Mouse (Mus musculus) CH12.LX (cell line): Measurements from ENCODE around the gene Mrps18c. TPM values are rescaled to one million over a fixed set of nuclear protein-coding genes. Genes with fewer than 3 reads are reported as not detected.

Experiments
- DNase-seq: peaks from one replicate; pipeline ENCODE4 v3.0.0-alpha.2; 2013; ENCODE audit errors: extremely low read depth
- H3K27ac ChIP-seq: 2 replicates; pipeline ENCODE4 v1.5.1; 2012; ENCODE audit warnings: low read depth, mild to moderate bottlenecking, control low read depth, moderate library complexity; ENCODE audit not compliant: insufficient read depth
- H3K27me3 ChIP-seq: replicated peaks from 2 replicates; pipeline ENCODE3; 2012; ENCODE audit warnings: inconsistent platforms
- H3K36me3 ChIP-seq, 2 experiments: replicated peaks in 1 of 2; 2 replicates each; pipeline versions ENCODE3 to v1.6.1; 2012; ENCODE audit warnings: inconsistent platforms in 1 of 2, low read length in 1 of 2, mild to moderate bottlenecking in 1 of 2, mixed read lengths in 1 of 2, moderate library complexity in 1 of 2; ENCODE audit not compliant: control insufficient read depth in 1 of 2, insufficient read depth in 1 of 2
- H3K4me1 ChIP-seq, 2 experiments: 2 replicates each; pipeline ENCODE4 v1.6.1; 2012; ENCODE audit warnings: inconsistent platforms in 1 of 2, moderate library complexity in 1 of 2; ENCODE audit not compliant: insufficient read depth in 2 of 2, control insufficient read depth in 1 of 2
- H3K4me2 ChIP-seq: 2 replicates; pipeline ENCODE4 v1.6.1; 2012; ENCODE audit warnings: low read depth, mild to moderate bottlenecking, control low read depth; ENCODE audit not compliant: poor library complexity, insufficient read depth, severe bottlenecking
- H3K4me3 ChIP-seq, 3 experiments: fragments of 150-350 bp in 1 of 3; sonication (generic) in 1 of 3; replicated peaks in 1 of 3; 2 replicates each; pipeline versions ENCODE3 to v1.5.1; 2011 to 2012; ENCODE audit warnings: low read depth in 2 of 3, low read length in 2 of 3, mild to moderate bottlenecking in 2 of 3, moderate library complexity in 2 of 3, control low read depth in 1 of 3, improper control_type of control experiment in 1 of 3, inconsistent platforms in 1 of 3, mixed read lengths in 1 of 3; ENCODE audit not compliant: poor library complexity in 1 of 3
- H3K79me2 ChIP-seq: replicated peaks from 2 replicates; pipeline ENCODE4 v1.6.1; 2012; ENCODE audit warnings: mild to moderate bottlenecking, moderate library complexity; ENCODE audit not compliant: control insufficient read depth, poor library complexity, insufficient read depth, severe bottlenecking; ENCODE audit errors: extremely low read depth
- H3K9ac ChIP-seq: 2 replicates; pipeline ENCODE4 v1.6.1; 2012; ENCODE audit warnings: low read depth, mild to moderate bottlenecking, control low read depth, moderate library complexity; ENCODE audit not compliant: insufficient read depth
- H3K9me3 ChIP-seq: replicated peaks from 2 replicates; pipeline ENCODE3; 2012; ENCODE audit warnings: low read length, inconsistent platforms, mixed read lengths
- BHLHE40 ChIP-seq: IDR thresholded peaks from 2 replicates; pipeline ENCODE4 v1.6.1; 2011; ENCODE audit warnings: mild to moderate bottlenecking, low read depth, low read length, improper control_type of control experiment
- CHD2 ChIP-seq: IDR thresholded peaks from 2 replicates; pipeline ENCODE4 v1.6.1; 2011; ENCODE audit warnings: low read length, improper control_type of control experiment
- CTCF ChIP-seq, 2 experiments: IDR thresholded peaks in 1 of 2; conservative IDR thresholded peaks in 1 of 2; 2 replicates each; pipeline ENCODE4 v1.5.1; 2011 to 2012; ENCODE audit warnings: low read depth in 2 of 2, low read length in 2 of 2, improper control_type of control experiment in 1 of 2, inconsistent platforms in 1 of 2, mild to moderate bottlenecking in 1 of 2, moderate library complexity in 1 of 2
- E2F4 ChIP-seq: IDR thresholded peaks from 2 replicates; pipeline ENCODE4 v1.6.1; 2011; ENCODE audit warnings: low read depth, low read length, improper control_type of control experiment; ENCODE audit not compliant: insufficient replicate concordance
- ELF1 ChIP-seq: IDR thresholded peaks from 2 replicates; pipeline ENCODE4 v1.6.1; 2014; ENCODE audit warnings: low read depth, mild to moderate bottlenecking, inconsistent platforms, low read length, improper control_type of control experiment
- EP300 ChIP-seq: IDR thresholded peaks from 2 replicates; pipeline ENCODE4 v1.6.1; 2011; ENCODE audit warnings: low read length, improper control_type of control experiment
- ETS1 ChIP-seq: conservative IDR thresholded peaks from 2 replicates; pipeline ENCODE4 v1.6.1; 2012; ENCODE audit warnings: low read depth, mild to moderate bottlenecking, inconsistent platforms, low read length, improper control_type of control experiment, moderate library complexity
- HCFC1 ChIP-seq: IDR thresholded peaks from 2 replicates; pipeline ENCODE4 v1.6.1; 2012; ENCODE audit warnings: low read depth, mild to moderate bottlenecking, inconsistent platforms, low read length, improper control_type of control experiment
- IRF4 ChIP-seq: IDR thresholded peaks from 2 replicates; pipeline ENCODE4 v1.6.1; 2014; ENCODE audit warnings: low read depth, mild to moderate bottlenecking, inconsistent platforms, low read length, improper control_type of control experiment
- JUN ChIP-seq: IDR thresholded peaks from 2 replicates; pipeline ENCODE4 v1.6.1; 2011; ENCODE audit warnings: low read depth, mild to moderate bottlenecking, low read length, improper control_type of control experiment, moderate library complexity; ENCODE audit not compliant: insufficient read depth
- JUND ChIP-seq: conservative IDR thresholded peaks from 2 replicates; pipeline ENCODE4 v1.6.1; 2011; ENCODE audit warnings: low read depth, low read length, improper control_type of control experiment
- KAT2A ChIP-seq: IDR thresholded peaks from 2 replicates; pipeline ENCODE4 v1.6.1; 2012; ENCODE audit warnings: low read length, improper control_type of control experiment, inconsistent platforms; ENCODE audit not compliant: insufficient replicate concordance
- MAFK ChIP-seq: IDR thresholded peaks from 2 replicates; pipeline ENCODE4 v1.6.1; 2011; ENCODE audit warnings: low read length, improper control_type of control experiment; ENCODE audit not compliant: insufficient replicate concordance
- MAX ChIP-seq: IDR thresholded peaks from 2 replicates; pipeline ENCODE4 v1.6.1; 2011; ENCODE audit warnings: low read length, improper control_type of control experiment
- MAZ ChIP-seq: IDR thresholded peaks from 2 replicates; pipeline ENCODE4 v1.6.1; 2012; ENCODE audit warnings: low read depth, mild to moderate bottlenecking, inconsistent platforms, low read length, improper control_type of control experiment, moderate library complexity
- MEF2A ChIP-seq: IDR thresholded peaks from 2 replicates; pipeline ENCODE4 v1.6.1; 2014; ENCODE audit warnings: low read depth, mild to moderate bottlenecking, inconsistent platforms, low read length, improper control_type of control experiment, borderline replicate concordance
- MXI1 ChIP-seq: IDR thresholded peaks from 2 replicates; pipeline ENCODE4 v1.6.1; 2011; ENCODE audit warnings: mild to moderate bottlenecking, low read depth, low read length, improper control_type of control experiment
- MYC ChIP-seq: IDR thresholded peaks from 2 replicates; pipeline ENCODE4 v1.6.1; 2011; ENCODE audit warnings: low read depth, mild to moderate bottlenecking, improper control_type of control experiment, low read length
- NRF1 ChIP-seq: IDR thresholded peaks from 2 replicates; pipeline ENCODE4 v1.6.1; 2014; ENCODE audit warnings: low read depth, mild to moderate bottlenecking, inconsistent platforms, low read length, improper control_type of control experiment, moderate library complexity
- RAD21 ChIP-seq: IDR thresholded peaks from 2 replicates; pipeline ENCODE4 v1.6.1; 2011; ENCODE audit warnings: low read depth, mild to moderate bottlenecking, low read length, improper control_type of control experiment, moderate library complexity
- RCOR1 ChIP-seq: conservative IDR thresholded peaks from 2 replicates; pipeline ENCODE4 v1.6.1; 2012; ENCODE audit warnings: low read depth, mild to moderate bottlenecking, inconsistent platforms, low read length, improper control_type of control experiment
- SIN3A ChIP-seq: IDR thresholded peaks from 2 replicates; pipeline ENCODE4 v1.6.1; 2012; ENCODE audit warnings: low read length, improper control_type of control experiment, inconsistent platforms
- TBP ChIP-seq: conservative IDR thresholded peaks from 2 replicates; pipeline ENCODE4 v1.6.1; 2011; ENCODE audit warnings: low read depth, low read length, improper control_type of control experiment
- TCF12 ChIP-seq: IDR thresholded peaks from 2 replicates; pipeline ENCODE4 v1.6.1; 2014; ENCODE audit warnings: low read depth, mild to moderate bottlenecking, inconsistent platforms, low read length, improper control_type of control experiment
- USF1 ChIP-seq: IDR thresholded peaks from 2 replicates; pipeline ENCODE4 v1.6.1; 2014; ENCODE audit warnings: low read depth, mild to moderate bottlenecking, inconsistent platforms, low read length, improper control_type of control experiment
- ZKSCAN1 ChIP-seq: IDR thresholded peaks from 2 replicates; pipeline ENCODE4 v1.6.1; 2012; ENCODE audit warnings: low read depth, inconsistent platforms, low read length, improper control_type of control experiment, borderline replicate concordance
- ZMIZ1 ChIP-seq: IDR thresholded peaks from 2 replicates; pipeline ENCODE4 v1.6.1; 2012; ENCODE audit warnings: low read depth, mild to moderate bottlenecking, inconsistent platforms, low read length, improper control_type of control experiment
- dilution Hi-C: fragments of 300-500 bp; cut with MboI; formaldehyde crosslinking; loops from 2 replicates; pipeline ENCODE4 v1.14.3; 2020; ENCODE audit warnings: low sequenced_read_pairs; ENCODE audit not compliant: extremely low pct_unique_long_range_greater_than_20kb, extremely low pct_ligation_motif_present
- in situ Hi-C: fragments of 300-500 bp; cut with MboI; formaldehyde crosslinking; loops from 3 replicates; pipeline ENCODE4 v1.14.3; 2019; ENCODE audit warnings: low sequenced_read_pairs, low pct_ligation_motif_present, low pct_unique_long_range_greater_than_20kb, mixed read lengths
- polyA plus RNA-seq: library from polyadenylated mRNA; unstranded; fragments of >175 nt; gene quantifications from 2 replicates; pipeline ENCODE4 v1.2.1, GENCODE M21; 2012; ENCODE audit warnings: low read depth; ENCODE audit not compliant: insufficient read length
- total RNA-seq, 2 experiments: library from RNA; depleted of rRNA; stranded (reverse); fragments of 300-350 nt in 1 of 2; fragments of >200 nt in 1 of 2; gene quantifications; 2 replicates each; pipeline ENCODE4 v1.2.3; 2012 to 2014

Mrps18c gene
- total and polyA plus RNA-seq, 3 experiments = 87.2 to 216 (median 111) TPM

GRCm38 (mm10) chr5:100753407-100753806 is 45.0 kb upstream of the Mrps18c start:
- Histone ChIP-seq H3K27ac (peak overlapping the region; percentile 71), H3K36me3 (no peaks in the 10 kb centered on the region), H3K27me3 (no peaks in the 10 kb centered on the region), H3K4me1 (peaks cover 21 to 53% of the 10 kb centered on the region in 2 experiments), H3K9me3 (peaks cover 12% of the 10 kb centered on the region), H3K79me2 (no peaks in the 10 kb centered on the region), H3K9ac (0 out of 2 replicates have a peak overlapping the region, but pooled peaks have one; percentile 22), H3K4me3 (no peak overlapping the region), H3K4me2 (peak overlapping the region; percentile 41)
- dilution Hi-C loops = no loop called here
- TF ChIP-seq HCFC1 (0 out of 2 replicates have a peak, but pooled peaks have one; percentile 24), RCOR1 (peak; percentile 60; the same call in 1 of the 2 replicates), ETS1 (peak; percentile 97), SIN3A (peak; percentile 93), MYC (peak; percentile 90), ELF1 (peak; percentile 17; the same call in 1 of the 2 replicates), TCF12 (peak; percentile 92), USF1 (no peak), CTCF (conservative IDR thresholded peaks at IDR 0.05 in 1 of 2, IDR thresholded peaks at IDR 0.05 in 1 of 2; ENCODE audit: low read depth in 2 of 2, low read length in 2 of 2) (no peak), ZKSCAN1 (no peak), MAFK (peak; percentile 96), ZMIZ1 (0 out of 2 replicates have a peak, but pooled peaks have one; percentile 46), JUND (peak; percentile 89), NRF1 (no peak), BHLHE40 (peak; percentile 93), RAD21 (no peak), MEF2A (peak; percentile 80; the same call in 1 of the 2 replicates), KAT2A (0 out of 2 replicates have a peak, but pooled peaks have one; percentile 26), MAZ (0 out of 2 replicates have a peak, but pooled peaks have one; percentile 59), IRF4 (peak; percentile 84), EP300 (peak; percentile 92), TBP (0 out of 2 replicates have a peak, but pooled peaks have one; percentile 41), CHD2 (peak; percentile 68; the same call in 1 of the 2 replicates), JUN (peak; percentile 64), MAX (peak; percentile 56; the same call in 1 of the 2 replicates), MXI1 (peak; percentile 52), E2F4 (no peak)
- DNase-seq = peak; percentile 92
- in situ Hi-C loops = no loop called here
